Mouse (Mus musculus) cerebellum, postnatal 14 days (tissue): Measurements from ENCODE around the gene Serpind1.

Source experiments
- DNase-seq, 2 experiments: peaks; one replicate each; pipeline ENCODE4 v3.0.0; 2021; ENCODE audit warnings: mixed read lengths in 2 of 2

Gene Serpind1

GRCm38 (mm10) chr16:17331116-17331515 is at the start of gene Serpind1:
TSS of gene Serpind1 (plus strand) at chr16:17331371.
- DNase-seq: no peak

- DNase-seq: peak; percentile 41 to 56
Observed at GRCm38 (mm10) chr16:17283151-17283550, 48.0 kb upstream of the Serpind1 start.

- no peak for DNase-seq
Observed at GRCm38 (mm10) chr16:17287103-17287502, 44.1 kb upstream of the Serpind1 start.

DNA sequence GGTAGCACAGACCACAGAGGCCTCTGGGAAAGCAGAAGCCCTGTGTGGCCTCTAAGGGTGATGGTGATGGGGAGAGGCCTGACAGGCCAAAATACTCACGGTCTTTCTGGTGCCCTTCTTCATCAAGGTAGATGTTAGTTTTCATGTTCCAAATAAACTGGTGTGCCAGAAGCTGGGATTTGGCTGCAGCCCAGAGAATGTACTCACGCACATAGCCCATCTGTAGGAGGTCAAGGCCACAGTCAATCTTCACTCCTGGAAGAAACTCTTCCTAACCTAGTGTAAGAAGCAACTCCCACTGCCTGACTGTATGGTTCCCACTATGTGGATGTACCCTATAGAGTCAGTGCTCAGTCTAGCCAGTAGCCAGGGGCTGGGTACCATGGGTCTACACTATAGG is 40.2 kb upstream of the Serpind1 start:
- DNase-seq: no peak

- DNase-seq: peak; percentile 83 to 92
Observed at GRCm38 (mm10) chr16:17292751-17293150, 38.4 kb upstream of the Serpind1 start.

- no peak for DNase-seq
Observed at GRCm38 (mm10) chr16:17300818-17301217, 30.4 kb upstream of the Serpind1 start.

- DNase-seq: no peak
Observed at GRCm38 (mm10) chr16:17303521-17304245, 27.5 kb upstream of the Serpind1 start.

- DNase-seq: no peak
Observed at GRCm38 (mm10) chr16:17307461-17307860, 23.7 kb upstream of the Serpind1 start.

DNA sequence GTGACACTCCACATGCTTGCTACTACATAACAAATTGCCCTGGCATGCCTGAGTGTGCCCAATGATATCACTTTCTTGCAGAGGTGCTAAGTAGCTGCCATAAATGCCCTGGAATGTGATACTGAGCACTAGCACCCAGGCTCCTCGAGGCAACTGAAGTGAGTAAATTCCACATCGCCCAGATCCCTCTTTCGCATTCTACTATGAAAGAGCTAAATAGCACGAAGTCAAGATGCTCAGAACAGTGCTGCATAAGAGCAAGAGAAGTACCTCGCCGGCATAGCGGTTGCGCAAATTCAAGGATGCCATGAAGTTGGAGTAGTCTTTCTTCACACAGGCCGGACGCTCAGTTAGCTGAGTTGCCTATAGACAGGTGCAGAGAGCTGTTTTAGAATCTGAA is 22.1 kb upstream of the Serpind1 start:
- no peak for DNase-seq

DNA sequence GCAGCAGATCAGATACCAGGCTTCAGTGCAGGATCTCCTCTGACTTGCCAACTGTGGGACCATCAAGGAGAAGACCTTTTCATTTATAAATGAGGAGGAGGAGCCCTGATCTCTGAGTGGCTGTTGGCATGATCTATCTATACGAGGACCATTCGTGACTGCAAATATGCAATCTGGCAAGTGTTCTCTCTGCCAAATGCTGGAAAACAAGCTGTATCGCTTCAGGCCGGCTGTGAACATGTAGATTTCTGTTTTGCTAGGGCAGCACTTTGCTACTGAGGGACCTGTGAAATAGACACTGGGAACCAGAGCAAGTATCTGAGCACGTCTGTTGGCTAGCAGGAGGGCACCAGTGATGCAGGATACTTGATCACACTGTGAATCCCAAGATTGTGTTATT is 18.6 kb upstream of the Serpind1 start:
- DNase-seq: no peak

GRCm38 (mm10) chr16:17316554-17316953 is 14.6 kb upstream of the Serpind1 start:
- DNase-seq: no peak

- peak; percentile 13 to 24 for DNase-seq
Observed at GRCm38 (mm10) chr16:17321481-17321880, 9.7 kb upstream of the Serpind1 start.

GRCm38 (mm10) chr16:17324745-17325144 is 6.4 kb upstream of the Serpind1 start:
- no peak for DNase-seq

- DNase-seq: no peak
Observed at GRCm38 (mm10) chr16:17326064-17326463, 5.1 kb upstream of the Serpind1 start.

DNA sequence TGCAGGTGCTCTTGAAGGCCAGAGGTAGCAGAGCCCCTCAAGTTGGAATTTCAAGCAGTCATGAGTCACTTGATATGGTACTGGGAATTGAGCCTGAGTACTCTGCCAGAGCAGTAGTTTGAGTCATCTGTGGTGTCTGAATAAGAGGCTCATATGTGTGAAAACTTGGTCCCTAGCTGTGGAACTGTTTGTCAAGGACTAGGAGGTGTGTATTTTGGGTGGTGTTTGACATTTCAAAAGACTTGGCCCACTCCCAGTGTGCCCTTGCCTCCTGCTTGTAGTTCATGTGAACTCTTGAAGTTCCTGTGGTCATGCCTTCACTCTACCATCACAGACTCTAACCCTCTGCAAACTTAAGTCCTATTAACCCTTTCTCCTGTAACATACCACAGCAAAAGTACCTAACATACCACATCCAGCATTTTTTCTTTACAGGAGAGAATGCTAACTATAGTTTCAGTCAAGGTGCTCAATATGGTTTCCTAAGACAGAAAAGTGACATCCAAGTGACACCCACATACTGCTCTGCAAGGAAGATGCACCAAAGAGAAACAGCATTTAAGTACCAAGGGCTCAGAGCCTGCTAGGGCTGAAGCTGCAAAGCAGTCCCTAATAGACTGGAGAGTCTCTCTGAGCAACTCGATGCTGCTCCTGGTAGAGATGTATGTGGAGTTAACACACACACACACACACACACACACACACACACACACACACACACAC is 1.2 kb upstream of the Serpind1 start:
- no peak for DNase-seq

DNA sequence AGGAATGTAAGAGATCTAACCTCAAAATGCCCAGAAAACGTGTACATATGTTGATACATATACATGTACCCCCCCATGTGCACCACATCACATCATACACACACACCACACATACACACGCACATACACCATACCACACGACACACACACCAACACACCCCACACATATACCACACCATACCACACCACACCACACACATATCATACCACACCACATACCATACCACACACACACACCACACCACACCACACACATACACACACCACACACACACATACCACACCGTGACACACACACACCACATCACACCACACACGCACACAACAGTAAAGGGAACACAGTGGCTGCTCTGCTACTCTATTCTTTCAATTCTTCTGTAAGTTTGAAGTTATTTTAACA is 684 bp downstream of the Serpind1 start:
- DNase-seq: no peak

- no peak for DNase-seq
Observed at GRCm38 (mm10) chr16:17334574-17334973, 3.4 kb downstream of the Serpind1 start.

DNA sequence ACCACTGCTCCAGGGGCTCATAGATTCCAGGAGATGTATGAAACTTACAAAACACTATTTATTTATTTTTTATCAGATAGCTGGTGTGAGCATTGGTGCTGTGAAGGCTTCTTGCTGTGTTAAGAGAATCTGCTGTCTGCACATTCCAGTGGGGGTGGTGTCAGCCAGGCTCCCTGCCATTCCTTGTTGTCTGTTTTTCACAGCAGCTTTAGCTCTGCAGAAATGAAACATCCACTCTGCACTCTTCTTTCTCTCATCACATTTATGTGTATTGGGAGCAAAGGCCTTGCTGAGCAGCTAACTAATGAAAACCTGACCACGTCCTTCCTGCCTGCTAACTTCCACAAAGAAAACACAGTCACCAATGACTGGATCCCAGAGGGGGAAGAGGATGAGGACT is 4.9 kb downstream of the Serpind1 start:
- DNase-seq: no peak

GRCm38 (mm10) chr16:17339701-17340100 is 8.5 kb downstream of the Serpind1 start:
- DNase-seq: no peak

DNA sequence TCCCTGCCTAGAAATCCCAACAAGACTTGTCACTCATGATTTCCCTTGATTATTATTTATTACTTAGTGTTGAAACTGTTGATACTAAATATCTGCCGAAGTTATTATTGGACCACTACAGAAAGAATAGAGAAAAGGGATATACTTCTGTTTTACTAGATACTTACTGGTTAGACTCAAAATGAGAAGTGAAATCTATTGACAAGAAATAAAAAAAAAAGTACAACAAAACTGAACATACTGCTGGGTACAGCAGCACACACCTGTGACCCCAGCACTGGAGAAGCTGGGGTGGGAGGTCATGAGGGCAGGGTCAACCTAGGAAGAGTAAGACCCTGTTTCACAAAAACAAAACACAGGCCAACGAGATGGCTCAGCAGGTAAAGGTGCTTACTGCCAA is 9.5 kb downstream of the Serpind1 start:
- no peak for DNase-seq

- DNase-seq: no peak
Observed at GRCm38 (mm10) chr16:17341847-17342246, 10.7 kb downstream of the Serpind1 start.

DNA sequence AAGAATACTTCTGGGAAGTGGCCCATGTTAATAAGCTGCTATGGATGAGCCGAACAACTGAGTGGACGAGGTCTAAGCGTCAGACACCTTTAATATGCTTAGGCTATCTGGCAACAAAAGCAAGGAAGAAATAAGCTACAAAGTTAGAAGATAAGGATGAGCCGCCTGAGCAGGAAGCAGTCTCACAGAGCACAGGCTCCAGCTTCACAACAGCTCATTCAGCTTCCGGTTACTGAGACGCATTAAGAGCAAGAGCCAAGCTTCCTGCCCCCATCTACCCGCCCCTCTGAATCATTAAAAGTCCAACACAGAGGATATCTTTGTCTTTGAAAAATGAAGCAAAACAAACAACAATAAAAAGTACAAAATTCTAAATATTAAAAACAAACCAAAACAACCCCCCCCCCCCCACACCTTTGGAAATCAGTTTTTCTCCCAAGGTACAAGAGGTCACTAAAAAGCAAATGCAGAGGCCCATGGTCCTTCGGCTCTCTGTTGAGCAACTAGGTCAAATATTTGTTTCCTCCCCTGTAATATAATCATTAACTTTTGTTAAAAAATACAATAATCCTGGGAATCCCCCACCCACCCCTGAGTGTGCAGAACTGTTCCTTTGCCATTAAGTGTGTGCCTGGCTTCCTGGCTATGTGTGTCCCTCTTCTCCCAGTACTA is 14.1 kb downstream of the Serpind1 start:
- no peak for DNase-seq

GRCm38 (mm10) chr16:17345813-17346155 is 14.6 kb downstream of the Serpind1 start:
- DNase-seq: no peak

DNA sequence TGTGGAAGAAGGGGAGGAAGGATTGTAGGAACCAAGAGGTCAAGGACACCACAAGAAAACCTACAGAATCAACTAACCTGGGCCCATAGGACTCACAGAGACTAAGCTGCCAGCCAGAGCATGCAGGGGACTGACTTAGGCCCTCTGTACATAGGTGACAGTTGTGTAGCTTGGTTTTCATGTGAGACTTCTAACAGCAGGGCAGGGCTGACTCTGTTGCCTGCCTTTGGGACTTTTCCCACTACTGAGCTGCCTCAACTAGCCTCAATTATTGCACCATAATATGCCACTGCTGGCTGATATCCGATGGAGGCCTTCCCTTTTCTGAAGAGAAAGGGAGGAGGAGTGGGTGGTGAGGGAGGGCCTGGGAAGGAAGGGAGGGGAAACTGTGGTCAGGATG is 15.6 kb downstream of the Serpind1 start:
- no peak for DNase-seq
